Comparison of ENCODE assay signal across 45 mouse cellular contexts in genomic region chr10:19349326-19349725, GRCm38 (mm10). TPM values are rescaled to one million over a fixed set of nuclear protein-coding genes. Genes with fewer than 3 reads are reported as not detected.
"Had no signal": no experiment of that assay in that cellular context is flagged by ENCODE, and none has a peak within 500 bp of the region (broad histone marks: within the 10 kb centered on the region; RNA-seq: fewer than 3 reads in every experiment).

No protein-coding gene starts in this region.

- DNase-seq: left cerebral cortex, postnatal 4 days; liver; liver, embryonic 13.5 days; liver, postnatal 0 days; lung, adult 18-20 months; lung, adult 2 months; lung, embryonic 14.5 days; lung, postnatal 10 days; lung, postnatal 14 days; lung, postnatal 36 days; lung, postnatal 4 days; midbrain, embryonic 14.5 days had no signal

- H3K4me1 ChIP-seq: limb, embryonic 12.5 days; liver, embryonic 12.5 days; liver, embryonic 13.5 days; liver, embryonic 15.5 days; lung, embryonic 15.5 days had no signal

- H3K27ac ChIP-seq: limb, embryonic 12.5 days; limb, embryonic 13.5 days; limb, embryonic 15.5 days; liver, embryonic 12.5 days; liver, embryonic 13.5 days; liver, embryonic 14.5 days; liver, embryonic 15.5 days; lung, embryonic 15.5 days; macrophage; midbrain, embryonic 10.5 days; midbrain, embryonic 12.5 days; midbrain, embryonic 13.5 days; midbrain, embryonic 15.5 days had no signal

- ATAC-seq: liver, embryonic 12.5 days; liver, postnatal 0 days; lung, postnatal 0 days; midbrain, embryonic 13.5 days; midbrain, embryonic 15.5 days; midbrain, embryonic 16.5 days had no signal

- H3K4me2 ChIP-seq: limb, embryonic 12.5 days; limb, embryonic 13.5 days; limb, embryonic 15.5 days; liver, embryonic 11.5 days; liver, embryonic 12.5 days; liver, embryonic 13.5 days; liver, embryonic 15.5 days; lung, embryonic 14.5 days; lung, embryonic 15.5 days; midbrain, embryonic 11.5 days; midbrain, embryonic 12.5 days; midbrain, embryonic 13.5 days; midbrain, embryonic 15.5 days had no signal

- H3K36me3 ChIP-seq: limb, embryonic 12.5 days; limb, embryonic 13.5 days; limb, embryonic 15.5 days; liver, embryonic 12.5 days; liver, embryonic 13.5 days; liver, embryonic 15.5 days; lung, embryonic 15.5 days; midbrain, embryonic 10.5 days; midbrain, embryonic 12.5 days; midbrain, embryonic 13.5 days; midbrain, embryonic 15.5 days had no signal

- H3K4me3 ChIP-seq: limb, embryonic 12.5 days; limb, embryonic 13.5 days; limb, embryonic 15.5 days; liver, embryonic 12.5 days; liver, embryonic 13.5 days; liver, embryonic 15.5 days; lung, embryonic 15.5 days; megakaryocyte, embryonic 14.5 days; midbrain, embryonic 10.5 days; midbrain, embryonic 12.5 days; midbrain, embryonic 13.5 days; midbrain, embryonic 15.5 days; myocyte had no signal

- H3K9ac ChIP-seq: limb, embryonic 12.5 days; limb, embryonic 13.5 days; limb, embryonic 15.5 days; liver, embryonic 12.5 days; liver, embryonic 13.5 days; liver, embryonic 14.5 days; liver, embryonic 15.5 days; liver, postnatal 0 days; lung, embryonic 14.5 days; lung, embryonic 15.5 days; midbrain, embryonic 12.5 days; midbrain, embryonic 13.5 days; midbrain, embryonic 15.5 days had no signal

- H3K9me3 ChIP-seq: limb, embryonic 12.5 days; limb, embryonic 13.5 days; limb, embryonic 15.5 days; liver, embryonic 12.5 days; liver, embryonic 13.5 days; liver, embryonic 15.5 days; lung, embryonic 15.5 days; midbrain, embryonic 10.5 days; midbrain, embryonic 12.5 days; midbrain, embryonic 13.5 days; midbrain, embryonic 15.5 days had no signal

RNA-seq across cellular contexts. Expression of gene Olig3, which starts 7.0 kb away (rescaled TPM):
- total RNA-seq: left cerebral cortex, adult 8-10 months; left cerebral cortex, postnatal 10 days; left cerebral cortex, postnatal 14 days; left cerebral cortex, postnatal 25 days; left cerebral cortex, postnatal 36 days; left cerebral cortex, postnatal 4 days; liver, adult 2 months; megakaryocyte progenitor cell, adult 5-6 weeks; megakaryocyte, adult 5-6 weeks; megakaryocyte-erythroid progenitor cell, adult 5-6 weeks; monocyte, adult 5-6 weeks had no signal
- polyA plus RNA-seq: limb, embryonic 11.5 days; limb, embryonic 12.5 days; limb, embryonic 13.5 days; limb, embryonic 14.5 days; limb, embryonic 15.5 days; liver, adult 2 months; liver, embryonic 11.5 days; liver, embryonic 12.5 days; liver, embryonic 13.5 days; liver, embryonic 14.5 days; liver, embryonic 15.5 days; liver, embryonic 16.5 days; liver, postnatal 0 days; lung, embryonic 14.5 days; lung, embryonic 15.5 days; lung, embryonic 16.5 days; lung, postnatal 0 days; macrophage; midbrain, postnatal 0 days; myocyte had no signal
